Mouse (Mus musculus): ENCODE measurements around the gene Olfm3. TPM values are rescaled to one million over a fixed set of nuclear protein-coding genes. Genes with fewer than 3 reads are reported as not detected.

The Olfm3 gene
- not detected in 2 replicates for polyA plus RNA-seq (2015; fragmentation: Nextera tagmentation; extraction: Ambion mirVana)

GRCm38 (mm10) chr3:114903924-114904438, at the start of gene Olfm3:
Gene Olfm3 (plus strand): TSS chr3:114904078.

All from spleen, postnatal 0 days (tissue).